Mouse (Mus musculus): Measurements from ENCODE around the gene Mphosph9. TPM values are rescaled to one million over a fixed set of nuclear protein-coding genes. Genes with fewer than 3 reads are reported as not detected.
A peak's percentile ranks its signal among the peaks of the same experiment; 100 is the strongest.
"Not testable (repeated sequence)": the region's sequence is repeated elsewhere in the genome, so short reads cannot be mapped to it uniquely, and the experiment has no call there.

Gene Mphosph9
- polyA plus RNA-seq, 1 experiment from 2014 or later: 15.6 TPM

- Histone ChIP-seq H3K27me3 (ENCODE audit: insufficient read depth, poor library complexity, severe bottlenecking) (no peaks in the 10 kb centered on the region), H3K4me3 (peak overlapping the region; percentile 100)
- WGBS: under 1% methylated on average over 111 of the region's 132 CpGs
Measured at GRCm38 (mm10) chr5:124353726-124354547, 26.2 kb upstream of the Mphosph9 start.

DNA sequence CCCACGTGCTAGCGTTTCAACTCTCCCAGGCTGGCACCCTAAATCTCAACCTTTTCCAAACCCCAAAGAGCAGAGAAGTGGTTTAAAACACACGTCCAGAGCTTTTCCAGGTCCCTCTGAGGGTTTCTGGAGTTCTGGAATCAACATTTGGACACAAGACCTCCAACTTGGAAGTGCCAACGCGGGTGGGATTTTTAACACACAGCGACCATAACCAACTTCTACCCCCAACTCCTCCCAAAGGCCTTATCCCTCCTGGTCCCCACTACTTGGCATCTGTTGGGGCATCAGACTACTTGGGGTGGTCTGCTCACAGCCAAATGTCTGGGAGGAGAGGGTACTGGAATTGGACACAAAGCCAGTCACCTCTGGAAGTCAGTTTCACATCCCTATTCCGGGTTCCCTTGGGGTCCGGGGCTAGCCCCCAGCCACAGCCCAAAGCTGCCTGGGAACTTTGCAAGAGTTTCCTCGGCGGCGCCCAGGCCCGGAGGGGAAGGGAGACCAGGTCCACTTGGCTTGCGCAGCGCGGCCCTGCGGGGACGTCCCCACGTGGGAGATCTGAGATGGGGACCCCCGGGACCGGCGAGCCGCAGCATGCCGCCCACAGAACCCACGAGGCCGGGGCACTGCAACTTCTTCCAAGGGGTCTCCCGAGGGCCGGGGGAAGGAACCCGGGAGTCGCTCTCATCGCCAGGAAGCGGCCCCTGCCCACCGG, 25.4 kb upstream of the Mphosph9 start:
- Histone ChIP-seq H3K9me3 (no peaks in the 10 kb centered on the region), H3K4me3 (peak overlapping the region; percentile 100), H3K36me3 (peaks cover 31% of the 10 kb centered on the region), H3K4me1 (peaks cover 28% of the 10 kb centered on the region), H3K27me3 (ENCODE audit: insufficient read depth, poor library complexity, severe bottlenecking) (no peaks in the 10 kb centered on the region), H3K27ac (peak overlapping the region; percentile 100)
- under 1% methylated on average over 32 of the region's 32 CpGs for WGBS
- DNase-seq (ENCODE audit: low spot score): peak; percentile 81

More at GRCm38 (mm10) chr5:124353726-124354547, 26.2 kb upstream of the Mphosph9 start:
- peaks cover 27% of the 10 kb centered on the region for H3K4me1 ChIP-seq
- DNase-seq (ENCODE audit: low spot score): peak; percentile 86
- H3K27ac ChIP-seq: peak overlapping the region; percentile 100
- no peaks in the 10 kb centered on the region for H3K9me3 ChIP-seq
- peaks cover 23% of the 10 kb centered on the region for H3K36me3 ChIP-seq

GRCm38 (mm10) chr5:124352141-124352920, 24.6 kb upstream of the Mphosph9 start:
- 2% methylated on average over 30 of the region's 30 CpGs for WGBS
- peak; percentile 95 for DNase-seq (ENCODE audit: low spot score)
- Histone ChIP-seq H3K27me3 (ENCODE audit: insufficient read depth, poor library complexity, severe bottlenecking) (no peaks in the 10 kb centered on the region), H3K9me3 (no peaks in the 10 kb centered on the region), H3K4me3 (peak overlapping the region; percentile 100), H3K36me3 (peaks cover 35% of the 10 kb centered on the region), H3K4me1 (peaks cover 28% of the 10 kb centered on the region), H3K27ac (peak overlapping the region; percentile 100)

GRCm38 (mm10) chr5:124351604-124352003, 23.8 kb upstream of the Mphosph9 start:
- H3K9me3 ChIP-seq: no peaks in the 10 kb centered on the region
- H3K4me1 ChIP-seq: peaks cover 28% of the 10 kb centered on the region
- DNase-seq (ENCODE audit: low spot score): no peak
- no peaks in the 10 kb centered on the region for H3K27me3 ChIP-seq (ENCODE audit: insufficient read depth, poor library complexity, severe bottlenecking)
- 59% methylated on average over 3 of the region's 3 CpGs for WGBS
- peaks cover 40% of the 10 kb centered on the region for H3K36me3 ChIP-seq
- H3K4me3 ChIP-seq: peak overlapping the region; percentile 100
- peak overlapping the region; percentile 100 for H3K27ac ChIP-seq

- Histone ChIP-seq H3K4me3 (peak overlapping the region; percentile 100), H3K9me3 (no peaks in the 10 kb centered on the region), H3K4me1 (peaks cover 28% of the 10 kb centered on the region), H3K27ac (peak overlapping the region; percentile 100), H3K27me3 (ENCODE audit: insufficient read depth, poor library complexity, severe bottlenecking) (no peaks in the 10 kb centered on the region), H3K36me3 (peaks cover 45% of the 10 kb centered on the region)
- DNase-seq (ENCODE audit: low spot score): peak; percentile 80
- WGBS: 51% methylated on average over 7 of the region's 7 CpGs
Measured at GRCm38 (mm10) chr5:124351111-124351560, 23.4 kb upstream of the Mphosph9 start.

GRCm38 (mm10) chr5:124350350-124350749, 22.6 kb upstream of the Mphosph9 start:
- Histone ChIP-seq H3K4me3 (no peak overlapping the region), H3K9me3 (no peaks in the 10 kb centered on the region), H3K27me3 (ENCODE audit: insufficient read depth, poor library complexity, severe bottlenecking) (no peaks in the 10 kb centered on the region), H3K27ac (peak overlapping the region; percentile 100; the same call in 1 of the 2 replicates), H3K36me3 (peaks cover 48% of the 10 kb centered on the region), H3K4me1 (peaks cover 28% of the 10 kb centered on the region)
- 88% methylated on average over 2 of the region's 2 CpGs for WGBS
- no peak for DNase-seq (ENCODE audit: low spot score)

DNA sequence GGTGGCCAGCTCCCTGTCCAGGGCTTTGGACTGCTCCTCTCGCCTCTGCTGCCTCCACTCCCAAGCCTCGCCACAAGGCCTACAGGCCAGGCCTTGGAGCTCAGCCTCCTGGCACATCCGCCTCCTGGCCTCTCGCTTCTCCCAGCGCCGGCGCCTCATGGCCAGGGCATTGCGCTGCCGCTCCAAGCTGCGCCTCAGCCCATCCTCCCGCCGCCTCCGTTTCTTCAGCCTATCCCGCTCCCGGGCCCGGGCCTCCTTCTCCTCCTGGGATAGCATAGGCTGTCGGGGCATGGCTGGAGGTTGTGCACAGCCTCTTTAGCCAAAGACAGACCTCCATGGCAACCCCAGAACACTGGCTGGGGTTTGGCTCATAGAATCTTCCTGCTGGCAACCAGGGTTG, 21.4 kb upstream of the Mphosph9 start:
- Histone ChIP-seq H3K36me3 (peaks cover 57% of the 10 kb centered on the region), H3K27me3 (ENCODE audit: insufficient read depth, poor library complexity, severe bottlenecking) (no peaks in the 10 kb centered on the region), H3K27ac (no peak overlapping the region), H3K4me1 (peaks cover 28% of the 10 kb centered on the region), H3K4me3 (peak overlapping the region; percentile 3; the same call in 1 of the 2 replicates), H3K9me3 (no peaks in the 10 kb centered on the region)
- WGBS: 96% methylated on average over 17 of the region's 17 CpGs
- DNase-seq (ENCODE audit: low spot score): no peak

- DNase-seq (ENCODE audit: low spot score): no peak
- H3K36me3 ChIP-seq: peaks cover 32% of the 10 kb centered on the region
- no peak overlapping the region for H3K27ac ChIP-seq
- peaks cover 29% of the 10 kb centered on the region for H3K4me1 ChIP-seq
- no peaks in the 10 kb centered on the region for H3K9me3 ChIP-seq
- 82% methylated on average over 8 of the region's 8 CpGs for whole genome bisulfite sequencing
- H3K27me3 ChIP-seq (ENCODE audit: insufficient read depth, poor library complexity, severe bottlenecking): no peaks in the 10 kb centered on the region
- no peak overlapping the region for H3K4me3 ChIP-seq
Measured at GRCm38 (mm10) chr5:124342897-124343296, 15.1 kb upstream of the Mphosph9 start.

GRCm38 (mm10) chr5:124341753-124342339, 14.1 kb upstream of the Mphosph9 start:
- WGBS: 79% methylated on average over 6 of the region's 6 CpGs
- not testable (repeated sequence) for H3K9me3 ChIP-seq

DNA sequence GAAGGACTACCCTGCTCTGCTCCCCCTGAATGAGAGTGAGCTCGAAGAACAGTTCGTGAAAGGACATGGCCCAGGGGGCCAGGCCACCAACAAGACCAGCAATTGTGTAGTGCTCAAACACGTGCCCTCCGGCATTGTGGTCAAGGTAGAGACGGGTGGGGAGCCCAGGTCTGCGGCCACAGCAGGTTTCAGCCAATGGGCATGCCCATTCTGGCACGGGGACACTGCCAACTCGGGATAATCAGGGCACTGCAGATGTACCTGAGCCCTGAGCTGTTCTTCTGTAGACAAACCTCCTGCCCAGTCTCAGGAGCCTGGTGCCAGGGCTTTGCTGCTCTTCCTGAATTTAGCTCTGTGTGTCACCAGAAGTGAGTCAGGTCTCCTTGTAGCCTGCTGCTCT, 11.0 kb upstream of the Mphosph9 start:
- Histone ChIP-seq H3K27me3 (ENCODE audit: insufficient read depth, poor library complexity, severe bottlenecking) (no peaks in the 10 kb centered on the region), H3K4me1 (peaks cover 57% of the 10 kb centered on the region), H3K36me3 (peaks cover 7% of the 10 kb centered on the region; the same call in 1 of the 2 replicates), H3K9me3 (no peaks in the 10 kb centered on the region), H3K27ac (peak overlapping the region; percentile 48; the same call in 1 of the 2 replicates), H3K4me3 (no peak overlapping the region)
- WGBS: 93% methylated on average over 8 of the region's 8 CpGs
- DNase-seq (ENCODE audit: low spot score): no peak

More at GRCm38 (mm10) chr5:124341753-124342339, 14.1 kb upstream of the Mphosph9 start:
- not testable (repeated sequence) for H3K27ac ChIP-seq; DNase-seq (ENCODE audit: low spot score); H3K4me3 ChIP-seq; H3K27me3 ChIP-seq (ENCODE audit: insufficient read depth, poor library complexity, severe bottlenecking)
- peaks cover 28% of the 10 kb centered on the region for H3K36me3 ChIP-seq
- peaks cover 34% of the 10 kb centered on the region for H3K4me1 ChIP-seq

DNA sequence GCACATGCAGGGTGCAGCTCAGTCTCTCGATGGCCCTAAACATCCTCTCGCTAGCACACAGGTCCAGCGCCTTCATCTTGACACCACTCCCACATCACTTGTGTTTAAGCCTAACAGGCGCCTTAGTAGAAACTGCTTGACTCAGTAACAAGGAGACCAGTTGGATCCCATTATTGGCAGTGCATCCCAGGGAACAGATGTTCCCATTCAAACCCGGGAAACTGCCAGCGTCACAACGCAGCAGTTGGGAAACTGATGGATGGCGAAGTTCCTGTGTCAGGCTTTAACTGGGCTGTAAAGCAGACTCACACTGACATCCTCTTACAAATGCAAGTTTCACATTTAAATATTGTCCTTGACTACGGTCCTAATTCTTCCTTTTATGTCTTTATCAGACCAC, 10.1 kb upstream of the Mphosph9 start:
- H3K4me1 ChIP-seq: peaks cover 64% of the 10 kb centered on the region
- H3K4me3 ChIP-seq: no peak overlapping the region
- no peaks in the 10 kb centered on the region for H3K27me3 ChIP-seq (ENCODE audit: insufficient read depth, poor library complexity, severe bottlenecking)
- 73% methylated on average over 9 of the region's 9 CpGs for WGBS
- DNase-seq (ENCODE audit: low spot score): no peak
- H3K9me3 ChIP-seq: no peaks in the 10 kb centered on the region
- H3K36me3 ChIP-seq: peaks cover 7% of the 10 kb centered on the region; the same call in 1 of the 2 replicates
- no peak overlapping the region for H3K27ac ChIP-seq

GRCm38 (mm10) chr5:124337103-124337502, 9.3 kb upstream of the Mphosph9 start:
- Histone ChIP-seq H3K27ac (0 out of 2 replicates have a peak overlapping the region, but pooled peaks have one; percentile 31), H3K36me3 (peaks cover 7% of the 10 kb centered on the region; the same call in 1 of the 2 replicates), H3K27me3 (ENCODE audit: insufficient read depth, poor library complexity, severe bottlenecking) (no peaks in the 10 kb centered on the region), H3K4me3 (no peak overlapping the region), H3K9me3 (no peaks in the 10 kb centered on the region), H3K4me1 (peaks cover 62% of the 10 kb centered on the region)
- WGBS: 69% methylated on average over 9 of the region's 9 CpGs
- no peak for DNase-seq (ENCODE audit: low spot score)

Data from heart, embryonic 10.5 days (tissue).